Mouse (Mus musculus): ENCODE data around the gene Mad1l1.

Gene Mad1l1

GRCm38 (mm10) chr5:140123640-140124366 lies 197.5 kb downstream of the Mad1l1 start:
- DNase-seq, result no peak

GRCm38 (mm10) chr5:140123194-140123593 lies 198.2 kb downstream of the Mad1l1 start:
- DNase-seq, result no peak

GRCm38 (mm10) chr5:140121966-140122365 lies 199.4 kb downstream of the Mad1l1 start:
- no peak for DNase-seq

- no peak for DNase-seq
Observed at GRCm38 (mm10) chr5:140118921-140119320, 202.4 kb downstream of the Mad1l1 start.

GRCm38 (mm10) chr5:140117968-140118367 lies 203.4 kb downstream of the Mad1l1 start:
- no peak for DNase-seq

- DNase-seq, result peak; percentile 18
Observed at GRCm38 (mm10) chr5:140115434-140116271, 205.7 kb downstream of the Mad1l1 start.

GRCm38 (mm10) chr5:140114512-140115060 lies 206.8 kb downstream of the Mad1l1 start:
- DNase-seq, result no peak

- DNase-seq, result peak; percentile 13
Observed at GRCm38 (mm10) chr5:140113281-140113680, 208.1 kb downstream of the Mad1l1 start.

- peak; percentile 18 for DNase-seq
Observed at GRCm38 (mm10) chr5:140110024-140110423, 211.3 kb downstream of the Mad1l1 start.

GRCm38 (mm10) chr5:140107907-140108306 lies 213.4 kb downstream of the Mad1l1 start:
- DNase-seq, result no peak

GRCm38 (mm10) chr5:140106051-140106450 lies 215.3 kb downstream of the Mad1l1 start:
- DNase-seq, result no peak

- no peak for DNase-seq
Observed at GRCm38 (mm10) chr5:140104891-140105290, 216.5 kb downstream of the Mad1l1 start.

GRCm38 (mm10) chr5:140102731-140103130 lies 218.6 kb downstream of the Mad1l1 start:
- DNase-seq, result no peak

- no peak for DNase-seq
Observed at GRCm38 (mm10) chr5:140101409-140102009, 219.8 kb downstream of the Mad1l1 start.

GRCm38 (mm10) chr5:140098711-140099110 lies 222.6 kb downstream of the Mad1l1 start:
- no peak for DNase-seq

GRCm38 (mm10) chr5:140095203-140095602 lies 226.1 kb downstream of the Mad1l1 start:
- no peak for DNase-seq

- no peak for DNase-seq
Observed at GRCm38 (mm10) chr5:140093489-140093888, 227.9 kb downstream of the Mad1l1 start.

GRCm38 (mm10) chr5:140091601-140092000 lies 229.8 kb downstream of the Mad1l1 start:
- DNase-seq, result no peak

- no peak for DNase-seq
Observed at GRCm38 (mm10) chr5:140089263-140089662, 232.1 kb downstream of the Mad1l1 start.

- DNase-seq, result no peak
Observed at GRCm38 (mm10) chr5:140087242-140087641, 234.1 kb downstream of the Mad1l1 start.

- no peak for DNase-seq
Observed at GRCm38 (mm10) chr5:140084341-140084740, 237.0 kb downstream of the Mad1l1 start.

- no peak for DNase-seq
Observed at GRCm38 (mm10) chr5:140083911-140084310, 237.4 kb downstream of the Mad1l1 start.

- DNase-seq, result no peak
Observed at GRCm38 (mm10) chr5:140082204-140082812, 239.0 kb downstream of the Mad1l1 start.
